12 mouse cellular contexts compared by ENCODE assay signal in genomic region chr12:34040061-34040460, GRCm38 (mm10).
"Had no signal": no experiment of that assay in that cellular context is flagged by ENCODE, and none has a peak within 500 bp of the region (broad histone marks: within the 10 kb centered on the region; RNA-seq: fewer than 3 reads in every experiment).

No protein-coding gene starts in this region.

- H3K9ac ChIP-seq: liver, embryonic 13.5 days; liver, postnatal 0 days; midbrain, embryonic 13.5 days; neural tube, embryonic 15.5 days had no signal

- H3K4me3 ChIP-seq: layer of hippocampus, adult 2 months; liver, embryonic 13.5 days; midbrain, embryonic 13.5 days; neural tube, embryonic 15.5 days had no signal

- H3K36me3 ChIP-seq: liver, embryonic 13.5 days; midbrain, embryonic 13.5 days; neural tube, embryonic 15.5 days had no signal

- ATAC-seq: liver, postnatal 0 days; midbrain, embryonic 13.5 days had no signal

- H3K9me3 ChIP-seq: liver, embryonic 13.5 days; midbrain, embryonic 13.5 days; neural tube, embryonic 15.5 days had no signal

- DNase-seq: kidney, adult 9 months; kidney, postnatal 4 days; liver; liver, embryonic 13.5 days; liver, postnatal 0 days; right cerebral cortex, adult 18-20 months; right cerebral cortex, postnatal 25 days had no signal

- H3K4me2 ChIP-seq: liver, embryonic 13.5 days; midbrain, embryonic 13.5 days; neural tube, embryonic 15.5 days had no signal

- H3K27me3 ChIP-seq: liver, embryonic 13.5 days; midbrain, embryonic 13.5 days; neural tube, embryonic 15.5 days had no signal

- H3K4me1 ChIP-seq: liver, embryonic 13.5 days; midbrain, embryonic 13.5 days; neural tube, embryonic 15.5 days had no signal

- H3K27ac ChIP-seq: kidney, postnatal 0 days; layer of hippocampus, adult 2 months; liver, embryonic 13.5 days; midbrain, embryonic 13.5 days; neural tube, embryonic 15.5 days; stomach, postnatal 0 days had no signal
